In genomic region chr2:60120681-60121080, GRCm38 (mm10) we compare ENCODE assay signal across 23 mouse cellular contexts.
DNase-seq lines count a peak whose midpoint lies in the region; ATAC-seq and TF ChIP-seq lines count a peak whose summit lies in the region.
"Had no signal": no experiment of that assay in that cellular context is flagged by ENCODE, and none has a peak within 500 bp of the region (broad histone marks: within the 10 kb centered on the region; RNA-seq: fewer than 3 reads in every experiment).

No protein-coding gene starts in this region.

- H3K4me3 ChIP-seq in gastrocnemius, adult 2 months = no peak overlapping the region
- no peak overlapping the region for H3K4me3 ChIP-seq in limb, embryonic 12.5 days (replicated peaks)
- no peak overlapping the region for H3K4me3 ChIP-seq in limb, embryonic 10.5 days
- H3K4me3 ChIP-seq: heart, embryonic 15.5 days; intestine, embryonic 15.5 days; limb, embryonic 13.5 days; lung, embryonic 15.5 days; megakaryocyte, embryonic 14.5 days; midbrain, embryonic 13.5 days had no signal

- no peaks in the 10 kb centered on the region for H3K36me3 ChIP-seq in limb, embryonic 12.5 days
- H3K36me3 ChIP-seq in limb, embryonic 10.5 days = 0 out of 2 replicates have a peak, but pooled peaks cover 5% of the 10 kb centered on the region
- H3K36me3 ChIP-seq: heart, embryonic 15.5 days; intestine, embryonic 15.5 days; limb, embryonic 13.5 days; lung, embryonic 15.5 days; midbrain, embryonic 13.5 days had no signal

- H3K27ac ChIP-seq in gastrocnemius, adult 2 months = peak overlapping the region; percentile 69
- H3K27ac ChIP-seq in limb, embryonic 12.5 days = no peak overlapping the region
- H3K27ac ChIP-seq in limb, embryonic 10.5 days = no peak overlapping the region
- H3K27ac ChIP-seq: heart, embryonic 15.5 days; kidney, postnatal 0 days; limb, embryonic 13.5 days; lung, embryonic 15.5 days; midbrain, embryonic 13.5 days had no signal

- H3K9ac ChIP-seq in limb, embryonic 12.5 days (replicated peaks) = no peak overlapping the region
- H3K9ac ChIP-seq: heart, embryonic 15.5 days; intestine, embryonic 15.5 days; limb, embryonic 13.5 days; lung, embryonic 15.5 days; midbrain, embryonic 13.5 days had no signal

- no peaks in the 10 kb centered on the region for H3K27me3 ChIP-seq in limb, embryonic 12.5 days
- no peaks in the 10 kb centered on the region for H3K27me3 ChIP-seq in limb, embryonic 10.5 days (ENCODE audit: low read depth, poor library complexity, severe bottlenecking)
- H3K27me3 ChIP-seq: heart, embryonic 15.5 days; intestine, embryonic 15.5 days; limb, embryonic 13.5 days; lung, embryonic 15.5 days; megakaryocyte, embryonic 14.5 days; midbrain, embryonic 13.5 days had no signal

- H3K9me3 ChIP-seq in limb, embryonic 12.5 days = no peaks in the 10 kb centered on the region
- H3K9me3 ChIP-seq in limb, embryonic 10.5 days (replicated peaks) = no peaks in the 10 kb centered on the region
- H3K9me3 ChIP-seq: heart, embryonic 15.5 days; intestine, embryonic 15.5 days; limb, embryonic 13.5 days; lung, embryonic 15.5 days; megakaryocyte, embryonic 14.5 days; midbrain, embryonic 13.5 days had no signal

- peak overlapping the region; percentile 6; the same call in 1 of the 2 replicates for H3K4me2 ChIP-seq in limb, embryonic 12.5 days
- H3K4me2 ChIP-seq: heart, embryonic 15.5 days; limb, embryonic 13.5 days; liver, embryonic 11.5 days; lung, embryonic 15.5 days had no signal

- intact Hi-C loops in gastrocnemius, adult 2 months (cut with DNase I) = no loop called here

- no peak for ATAC-seq in limb, embryonic 12.5 days (ENCODE audit: insufficient number of reproducible peaks, insufficient read depth, low FRiP score, low TSS enrichment, low read depth)
- peak; percentile 56 for ATAC-seq in granulocyte monocyte progenitor cell, adult 5-6 weeks (replicated peaks; ENCODE audit: poor library complexity, severe bottlenecking)
- ATAC-seq: forebrain, embryonic 16.5 days; hindbrain, embryonic 16.5 days; intestine, embryonic 15.5 days; midbrain, embryonic 13.5 days had no signal

- 48% methylated on average over 2 of the region's 2 CpGs for WGBS in limb, embryonic 12.5 days
- WGBS in limb, embryonic 10.5 days = 72% methylated on average over 2 of the region's 2 CpGs

- H3K4me1 ChIP-seq in limb, embryonic 12.5 days (replicated peaks) = peaks cover 46% of the 10 kb centered on the region
- H3K4me1 ChIP-seq in limb, embryonic 10.5 days = peaks cover 48% of the 10 kb centered on the region

- no peak for TF ChIP-seq CTCF in gastrocnemius, adult 2 months (IDR thresholded peaks at IDR 0.05)

- DNase-seq in gastrocnemius, adult 2 months = no peak
- no peak for DNase-seq in gastrocnemius, postnatal 25 days
- DNase-seq in limb, embryonic 10.5 days (ENCODE audit: low spot score) = no peak
- no peak for DNase-seq in right cerebral cortex, postnatal 14 days
- no peak for DNase-seq in adrenal gland, postnatal 4 days (ENCODE audit: low spot score in 2 of 2)
- DNase-seq: adrenal gland, postnatal 25 days; cerebellum, adult 2 months; cerebellum, postnatal 14 days; retina, postnatal 1 day; right cerebral cortex, postnatal 25 days; thymus, postnatal 14 days had no signal
